Comparison of ENCODE assay signal across 13 mouse cellular contexts in the genomic region with DNA sequence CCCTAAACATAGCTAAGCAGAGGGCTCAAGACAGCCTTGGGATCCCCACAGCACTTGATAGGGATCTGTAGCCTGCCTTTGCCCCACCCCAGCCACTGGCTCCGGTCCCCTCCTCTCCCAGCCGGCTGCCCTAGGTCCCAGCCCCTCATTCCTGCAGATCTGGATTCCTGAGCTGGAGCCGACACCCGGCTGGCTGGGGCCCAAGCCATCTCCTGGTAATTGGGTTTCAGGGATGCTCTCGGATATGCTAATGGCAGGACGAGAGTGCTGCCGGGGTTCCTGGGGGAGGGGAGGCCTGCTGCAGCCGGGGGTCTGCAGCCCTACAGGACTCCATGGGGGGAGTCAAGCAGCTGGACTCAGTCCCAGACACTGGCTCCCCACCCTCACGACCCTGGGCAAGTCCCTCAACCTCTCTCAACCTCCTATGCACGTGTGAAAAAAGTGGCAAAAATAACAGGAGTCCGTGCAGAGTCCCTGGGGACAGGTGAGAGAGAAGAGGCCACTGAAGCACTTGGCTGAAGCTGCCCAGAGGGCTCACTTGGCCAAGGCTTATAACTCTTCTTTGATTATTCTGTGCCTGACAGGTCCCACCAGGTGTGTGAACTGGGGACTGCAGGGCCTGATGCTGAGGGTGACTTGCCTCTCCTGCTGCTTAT. TPM values are rescaled to one million over a fixed set of nuclear protein-coding genes. Genes with fewer than 3 reads are reported as not detected.
DNase-seq lines count a peak whose midpoint lies in the region; ATAC-seq lines count a peak whose summit lies in the region.
"Had no signal": no experiment of that assay in that cellular context is flagged by ENCODE, and none has a peak within 500 bp of the region (broad histone marks: within the 10 kb centered on the region; RNA-seq: fewer than 3 reads in every experiment).

No protein-coding gene starts in this region.

- H3K27me3 ChIP-seq in embryonic facial prominence, embryonic 10.5 days (replicated peaks; ENCODE audit: low read depth, poor library complexity, severe bottlenecking) = peaks cover 79% of the 10 kb centered on the region
- H3K27me3 ChIP-seq in midbrain, embryonic 12.5 days = peaks cover 61% of the 10 kb centered on the region
- peaks cover 37% of the 10 kb centered on the region for H3K27me3 ChIP-seq in liver, embryonic 11.5 days (replicated peaks; ENCODE audit: control insufficient read depth, insufficient read depth, low read length)

- intact Hi-C loops in left cerebral cortex, postnatal 4 days (cut with DNase I) = no loop called here
- intact Hi-C loops in left cerebral cortex, postnatal 25 days (cut with DNase I) = no loop called here
- intact Hi-C loops in heart, postnatal 25 days (cut with DNase I) = no loop called here

- no peak overlapping the region for H3K4me3 ChIP-seq in embryonic facial prominence, embryonic 10.5 days
- H3K4me3 ChIP-seq in midbrain, embryonic 12.5 days = no peak overlapping the region
- H3K4me3 ChIP-seq in liver, embryonic 11.5 days (ENCODE audit: low read depth, low read length) = no peak overlapping the region
- H3K4me3 ChIP-seq: hindbrain, embryonic 15.5 days had no signal

- no peaks in the 10 kb centered on the region for H3K36me3 ChIP-seq in embryonic facial prominence, embryonic 10.5 days (replicated peaks)
- H3K36me3 ChIP-seq in midbrain, embryonic 12.5 days = no peaks in the 10 kb centered on the region
- H3K36me3 ChIP-seq in liver, embryonic 11.5 days (ENCODE audit: control insufficient read depth, insufficient read depth, low read length) = no peaks in the 10 kb centered on the region
- H3K36me3 ChIP-seq: G1E; hindbrain, embryonic 15.5 days had no signal

- H3K27ac ChIP-seq in embryonic facial prominence, embryonic 10.5 days (replicated peaks) = peak overlapping the region; percentile 20; the same call in 1 of the 2 replicates
- H3K27ac ChIP-seq in midbrain, embryonic 12.5 days (replicated peaks) = no peak overlapping the region; the same call in 1 of the 2 replicates
- no peak overlapping the region for H3K27ac ChIP-seq in liver, embryonic 11.5 days (ENCODE audit: low read depth, low read length)
- H3K27ac ChIP-seq: hindbrain, embryonic 15.5 days had no signal

- H3K4me2 ChIP-seq in midbrain, embryonic 12.5 days (replicated peaks) = no peak overlapping the region
- H3K4me2 ChIP-seq in liver, embryonic 11.5 days = no peak overlapping the region
- H3K4me2 ChIP-seq: hindbrain, embryonic 15.5 days had no signal

- WGBS in embryonic facial prominence, embryonic 10.5 days = 9% methylated on average over 11 of the region's 11 CpGs
- 7% methylated on average over 11 of the region's 11 CpGs for WGBS in midbrain, embryonic 12.5 days
- 17% methylated on average over 11 of the region's 11 CpGs for WGBS in liver, embryonic 11.5 days

- H3K9ac ChIP-seq in midbrain, embryonic 12.5 days (replicated peaks) = 0 out of 2 replicates have a peak overlapping the region, but pooled peaks have one; percentile 17
- no peak overlapping the region for H3K9ac ChIP-seq in liver, embryonic 11.5 days (ENCODE audit: low read depth, low read length)
- H3K9ac ChIP-seq: hindbrain, embryonic 15.5 days had no signal

- H3K9me3 ChIP-seq in embryonic facial prominence, embryonic 10.5 days = no peaks in the 10 kb centered on the region
- H3K9me3 ChIP-seq in midbrain, embryonic 12.5 days = no peaks in the 10 kb centered on the region
- H3K9me3 ChIP-seq in liver, embryonic 11.5 days (ENCODE audit: control insufficient read depth, low read length) = no peaks in the 10 kb centered on the region
- H3K9me3 ChIP-seq: G1E; hindbrain, embryonic 15.5 days had no signal

- ATAC-seq in midbrain, embryonic 12.5 days (ENCODE audit: low FRiP score, low read depth) = no peak
- ATAC-seq in liver, embryonic 11.5 days (replicated peaks; ENCODE audit: low FRiP score) = no peak

- peaks cover 64% of the 10 kb centered on the region for H3K4me1 ChIP-seq in embryonic facial prominence, embryonic 10.5 days
- H3K4me1 ChIP-seq in midbrain, embryonic 12.5 days = peaks cover 61% of the 10 kb centered on the region
- peaks cover 16% of the 10 kb centered on the region for H3K4me1 ChIP-seq in liver, embryonic 11.5 days (replicated peaks; ENCODE audit: control insufficient read depth, insufficient read depth, low read length)

- peak; percentile 43 to 58 for DNase-seq in cerebellum, postnatal 14 days
- no peak for DNase-seq in cerebellum, adult 18-20 months
- peak; percentile 65 for DNase-seq in left cerebral cortex, postnatal 4 days
- no peak for DNase-seq in left cerebral cortex, postnatal 25 days (ENCODE audit: low spot score in 2 of 2)
- peak; percentile 42 for DNase-seq in embryonic facial prominence, embryonic 10.5 days (ENCODE audit: low spot score)
- DNase-seq in heart, postnatal 25 days (ENCODE audit: low spot score) = no peak
- no peak for DNase-seq in liver, embryonic 11.5 days (ENCODE audit: low spot score)
- DNase-seq: adrenal gland, adult 2 months; embryo, embryonic 11 days; lung, postnatal 4 days had no signal

RNA-seq across cellular contexts. Expression of gene Otub1, which starts 29.9 kb away (rescaled TPM):
- total RNA-seq in left cerebral cortex, postnatal 4 days (2021) = 100 to 1,000 TPM; 181 TPM
- 100 to 1,000 TPM; 258 to 270 TPM for total RNA-seq in left cerebral cortex, postnatal 25 days (2021)
- 275 and 276 TPM in 2 replicates for polyA plus RNA-seq in embryonic facial prominence, embryonic 10.5 days (2016; fragmentation: Nextera tagmentation; extraction: Ambion mirVana)
- 230 and 248 TPM in 2 replicates for polyA plus RNA-seq in midbrain, embryonic 12.5 days (2016; fragmentation: Nextera tagmentation; extraction: Ambion mirVana)
- 10 to 100 TPM; 74.7 to 82.3 TPM for total RNA-seq in heart, postnatal 25 days (2021)
- polyA plus RNA-seq in liver, embryonic 11.5 days (2014; fragmentation: Nextera tagmentation; extraction: Ambion mirVana) = 139 and 140 TPM in 2 replicates

RNA-seq across cellular contexts. Expression of gene Cox8a, which starts 41.2 kb away (rescaled TPM):
- total RNA-seq in left cerebral cortex, postnatal 4 days (2021) = 100 to 1,000 TPM; 469 to 499 TPM
- total RNA-seq in left cerebral cortex, postnatal 25 days (2021) = 1,000 to 10,000 TPM; 1,203 to 1,264 TPM
- 867 and 877 TPM in 2 replicates for polyA plus RNA-seq in embryonic facial prominence, embryonic 10.5 days (2016; fragmentation: Nextera tagmentation; extraction: Ambion mirVana)
- 763 and 786 TPM in 2 replicates for polyA plus RNA-seq in midbrain, embryonic 12.5 days (2016; fragmentation: Nextera tagmentation; extraction: Ambion mirVana)
- total RNA-seq in heart, postnatal 25 days (2021) = 100 to 1,000 TPM; 407 to 462 TPM
- 1,017 and 1,108 TPM in 2 replicates for polyA plus RNA-seq in liver, embryonic 11.5 days (2014; fragmentation: Nextera tagmentation; extraction: Ambion mirVana)

Comparison
In these comparisons a context has a peak if more than half of its experiments do, and no peak if none do; other contexts are left out.
1. DNase-seq: peak in cerebellum, postnatal 14 days (2 of 2), left cerebral cortex, postnatal 4 days (single experiment) and embryonic facial prominence, embryonic 10.5 days (single experiment); none in cerebellum, adult 18-20 months (0 of 2), left cerebral cortex, postnatal 25 days (0 of 2), heart, postnatal 25 days (single experiment) and liver, embryonic 11.5 days (single experiment).